Mouse (Mus musculus): Measurements from ENCODE around the gene Glrp1.
A peak's percentile ranks its signal among the peaks of the same experiment; 100 is the strongest.

Gene Glrp1

GRCm38 (mm10) chr1:88509789-88510188, at the start of gene Glrp1:
Gene Glrp1, minus strand, starts transcription at chr1:88510066.
- DNase-seq (ENCODE audit: low spot score in 2 of 2): no peak

GRCm38 (mm10) chr1:88559258-88559657, 49.4 kb upstream of the Glrp1 start:
- no peak for DNase-seq (ENCODE audit: low spot score in 2 of 2)

GRCm38 (mm10) chr1:88558793-88559192, 48.9 kb upstream of the Glrp1 start:
- no peak for DNase-seq (ENCODE audit: low spot score in 2 of 2)

- no peak for DNase-seq (ENCODE audit: low spot score in 2 of 2)
Observed at GRCm38 (mm10) chr1:88556401-88556800, 46.5 kb upstream of the Glrp1 start.

- DNase-seq (ENCODE audit: low spot score in 2 of 2): peak; percentile 7 to 17
Observed at GRCm38 (mm10) chr1:88553500-88554187, 43.8 kb upstream of the Glrp1 start.

- DNase-seq (ENCODE audit: low spot score in 2 of 2): no peak
Observed at GRCm38 (mm10) chr1:88549263-88549662, 39.4 kb upstream of the Glrp1 start.

GRCm38 (mm10) chr1:88547172-88547571, 37.3 kb upstream of the Glrp1 start:
- no peak for DNase-seq (ENCODE audit: low spot score in 2 of 2)

GRCm38 (mm10) chr1:88543608-88544007, 33.7 kb upstream of the Glrp1 start:
- no peak for DNase-seq (ENCODE audit: low spot score in 2 of 2)

GRCm38 (mm10) chr1:88539823-88540222, 30.0 kb upstream of the Glrp1 start:
- DNase-seq (ENCODE audit: low spot score in 2 of 2): no peak

- no peak for DNase-seq (ENCODE audit: low spot score in 2 of 2)
Observed at GRCm38 (mm10) chr1:88539256-88539655, 29.4 kb upstream of the Glrp1 start.

GRCm38 (mm10) chr1:88536308-88536707, 26.4 kb upstream of the Glrp1 start:
- no peak for DNase-seq (ENCODE audit: low spot score in 2 of 2)

GRCm38 (mm10) chr1:88534091-88534490, 24.2 kb upstream of the Glrp1 start:
- no peak for DNase-seq (ENCODE audit: low spot score in 2 of 2)

GRCm38 (mm10) chr1:88526161-88526560, 16.3 kb upstream of the Glrp1 start:
- DNase-seq (ENCODE audit: low spot score in 2 of 2): no peak

- DNase-seq (ENCODE audit: low spot score in 2 of 2): no peak
Observed at GRCm38 (mm10) chr1:88525622-88526021, 15.8 kb upstream of the Glrp1 start.

GRCm38 (mm10) chr1:88521170-88521747, 11.4 kb upstream of the Glrp1 start:
- no peak for DNase-seq (ENCODE audit: low spot score in 2 of 2)

GRCm38 (mm10) chr1:88513613-88514012, 3.7 kb upstream of the Glrp1 start:
- no peak for DNase-seq (ENCODE audit: low spot score in 2 of 2)

GRCm38 (mm10) chr1:88507886-88508285, 2.0 kb downstream of the Glrp1 start:
- DNase-seq (ENCODE audit: low spot score in 2 of 2): no peak

- no peak for DNase-seq (ENCODE audit: low spot score in 2 of 2)
Observed at GRCm38 (mm10) chr1:88507214-88507613, 2.7 kb downstream of the Glrp1 start.

GRCm38 (mm10) chr1:88506412-88506811, 3.5 kb downstream of the Glrp1 start:
- DNase-seq (ENCODE audit: low spot score in 2 of 2): no peak

- DNase-seq (ENCODE audit: low spot score in 2 of 2): no peak
Observed at GRCm38 (mm10) chr1:88505697-88506096, 4.2 kb downstream of the Glrp1 start.

GRCm38 (mm10) chr1:88504531-88504945, 5.3 kb downstream of the Glrp1 start:
- DNase-seq (ENCODE audit: low spot score in 2 of 2): no peak

- DNase-seq (ENCODE audit: low spot score in 2 of 2): no peak
Observed at GRCm38 (mm10) chr1:88502822-88503221, 7.0 kb downstream of the Glrp1 start.

GRCm38 (mm10) chr1:88499230-88499737, 10.6 kb downstream of the Glrp1 start:
- no peak for DNase-seq (ENCODE audit: low spot score in 2 of 2)
